Mouse (Mus musculus) embryonic fibroblast, embryonic 13.5 days (primary cell): ENCODE results near the gene Cnot11.

ENCODE experiments used
- CTCF ChIP-seq: IDR thresholded peaks from 2 replicates; pipeline ENCODE4 v1.5.1; 2011; ENCODE audit warnings: mild to moderate bottlenecking, control low read depth, low read length, moderate library complexity, borderline replicate concordance; ENCODE audit not compliant: insufficient read depth
- POLR2A ChIP-seq: IDR thresholded peaks from 2 replicates; pipeline ENCODE4 v1.6.1; 2011; ENCODE audit warnings: low read depth, mild to moderate bottlenecking, control low read depth, low read length, moderate library complexity

GRCm38 (mm10) chr1:39585416-39585815, 50.6 kb downstream of the Cnot11 start:
- TF ChIP-seq POLR2A (no peak), CTCF (no peak)
